Mouse (Mus musculus) B cell, adult 2 months (primary cell): ENCODE measurements around the gene Xcr1.

Source experiments
- DNase-seq, 2 experiments: peaks; one replicate each; pipeline ENCODE4 v3.0.0; 2022

Gene Xcr1

DNA sequence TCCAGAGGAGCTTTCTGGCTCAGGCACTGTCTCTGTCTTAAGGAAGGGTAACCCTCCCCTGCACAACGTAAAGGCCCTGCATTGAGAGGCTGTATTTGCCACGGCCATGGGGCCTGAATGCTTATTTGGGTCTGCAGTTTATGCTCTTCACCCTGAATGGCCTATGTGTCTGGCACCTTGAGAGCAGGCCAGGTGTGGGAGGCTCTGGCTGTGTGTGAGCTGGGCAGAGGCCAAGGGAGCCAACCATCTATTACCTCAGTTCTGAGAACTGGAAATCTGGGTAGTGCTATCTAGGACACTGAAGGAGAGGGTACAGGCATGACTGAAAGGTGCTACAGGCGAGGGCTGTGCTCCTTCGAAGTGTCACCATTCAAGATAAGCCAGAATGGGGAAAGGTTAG, 47.0 kb downstream of the Xcr1 start:
- no peak for DNase-seq

DNA sequence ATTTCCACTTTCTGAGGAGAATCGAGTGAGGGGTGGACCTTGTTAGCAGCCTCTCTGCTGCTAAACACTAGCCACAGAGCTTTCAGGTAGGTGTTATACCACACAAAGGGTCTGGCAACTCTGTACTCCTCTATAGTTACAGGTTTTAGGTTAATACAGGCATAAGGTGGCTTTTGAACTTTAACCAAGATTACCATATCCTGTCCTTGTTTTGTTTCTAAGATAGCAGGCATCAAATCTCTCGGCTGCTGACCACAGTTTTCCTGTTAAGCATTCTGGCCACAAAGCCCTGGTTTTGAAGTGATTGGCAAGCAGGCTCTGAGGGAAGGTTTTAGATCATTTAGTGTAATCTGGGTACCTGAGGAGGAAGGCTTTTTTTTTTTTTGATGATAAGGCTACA, 47.5 kb downstream of the Xcr1 start:
- no peak for DNase-seq

DNA sequence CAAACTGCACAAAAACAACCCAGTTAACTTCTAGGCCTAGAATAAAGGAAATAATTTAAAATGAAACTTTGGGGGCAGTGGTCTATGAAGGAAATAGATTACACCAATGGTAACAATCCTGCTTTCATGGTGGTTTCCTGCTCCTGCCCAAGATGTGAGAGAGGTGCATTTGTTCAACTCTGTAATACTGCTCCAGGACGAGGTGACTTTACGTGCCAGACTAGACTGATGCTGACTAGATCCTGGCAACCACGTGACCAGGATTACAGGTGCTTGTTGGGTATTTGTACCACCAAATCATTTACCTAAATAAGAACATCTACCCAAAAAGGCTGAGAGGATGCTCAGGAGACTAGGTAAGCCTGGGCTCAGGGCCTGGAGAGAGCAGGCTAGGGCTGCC, 50.0 kb downstream of the Xcr1 start:
- no peak for DNase-seq

DNA sequence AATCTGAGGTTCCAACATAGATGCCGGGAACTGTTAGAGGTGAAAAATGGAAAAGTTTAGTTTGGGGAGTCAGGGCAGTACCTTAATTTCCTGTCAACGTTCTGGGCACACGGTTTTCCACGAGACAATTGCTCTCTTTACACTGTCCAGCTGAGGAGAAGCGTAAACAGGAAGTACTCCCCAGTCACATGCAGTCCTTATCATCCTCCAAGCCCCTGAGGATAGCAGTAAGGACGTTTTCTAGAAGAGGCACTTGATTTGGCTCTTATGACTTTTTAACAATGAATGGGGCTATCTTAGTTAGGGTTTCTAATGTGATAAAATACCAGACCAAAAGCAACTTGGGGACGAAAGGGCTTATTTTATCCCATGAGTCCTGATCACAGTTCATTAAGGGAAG, 53.2 kb downstream of the Xcr1 start:
- no peak for DNase-seq

DNA sequence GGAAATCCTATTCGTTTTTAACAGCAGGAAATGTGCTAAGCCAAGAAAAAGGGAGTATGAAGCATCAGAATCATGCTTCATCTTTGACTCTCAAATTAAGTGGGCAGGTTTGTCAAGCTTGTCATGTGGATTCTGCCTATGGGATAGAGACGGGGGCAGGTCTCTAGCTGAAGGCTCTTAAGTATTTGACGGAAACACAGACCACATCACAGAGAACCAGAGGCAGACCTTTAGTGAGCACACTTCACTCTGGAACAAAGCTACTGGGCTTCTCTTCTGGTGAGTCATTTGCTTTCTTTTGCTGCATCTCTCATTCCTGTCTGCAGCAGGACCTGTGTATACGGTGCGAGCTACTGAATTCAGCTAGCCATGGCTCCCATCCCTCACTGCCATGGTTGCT, 55.6 kb downstream of the Xcr1 start, which contains the start of gene Cxcr6:
TSS of gene Cxcr6 (plus strand) at position 209 of the 400 bp plus-strand sequence.
- no peak for DNase-seq

DNA sequence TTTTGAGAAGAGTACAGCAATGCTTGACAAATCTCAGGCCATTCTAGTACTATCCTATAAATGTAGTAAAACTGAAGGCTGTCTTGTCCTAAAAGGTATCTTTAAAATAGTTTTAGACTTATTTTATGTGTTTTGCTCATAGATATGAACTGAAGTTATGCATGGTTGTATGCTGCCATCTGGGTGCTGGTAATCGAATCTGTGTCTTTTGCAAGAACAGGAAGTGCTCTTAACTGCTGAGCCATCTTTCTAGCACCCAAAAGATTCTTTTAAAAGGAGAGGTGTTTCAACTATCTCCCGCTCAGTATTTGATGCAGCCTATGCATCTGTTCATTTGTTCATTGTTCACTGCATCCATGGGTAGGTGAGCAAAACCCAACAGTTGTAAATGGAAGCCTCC, 56.6 kb downstream of the Xcr1 start:
- DNase-seq: no peak

DNA sequence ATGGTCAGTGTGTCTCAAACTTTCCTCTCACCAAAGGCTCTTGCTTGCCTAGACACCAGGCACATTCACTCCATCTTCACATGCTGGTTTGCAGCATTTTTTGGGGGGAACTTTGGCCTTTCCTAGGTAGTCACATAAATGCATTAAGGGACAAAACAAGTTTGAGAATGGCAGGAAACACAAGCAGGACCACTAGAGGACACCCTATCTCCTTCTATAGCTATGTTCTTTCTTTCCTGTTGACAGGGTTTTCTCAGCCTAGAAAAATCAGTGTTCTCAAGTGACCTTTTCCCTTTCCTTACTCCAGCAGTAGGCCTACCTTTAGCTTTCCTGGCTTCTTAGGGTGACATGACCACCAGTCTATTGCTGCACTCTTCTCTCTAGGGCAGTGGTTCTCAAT, 58.9 kb downstream of the Xcr1 start:
- DNase-seq: no peak

DNA sequence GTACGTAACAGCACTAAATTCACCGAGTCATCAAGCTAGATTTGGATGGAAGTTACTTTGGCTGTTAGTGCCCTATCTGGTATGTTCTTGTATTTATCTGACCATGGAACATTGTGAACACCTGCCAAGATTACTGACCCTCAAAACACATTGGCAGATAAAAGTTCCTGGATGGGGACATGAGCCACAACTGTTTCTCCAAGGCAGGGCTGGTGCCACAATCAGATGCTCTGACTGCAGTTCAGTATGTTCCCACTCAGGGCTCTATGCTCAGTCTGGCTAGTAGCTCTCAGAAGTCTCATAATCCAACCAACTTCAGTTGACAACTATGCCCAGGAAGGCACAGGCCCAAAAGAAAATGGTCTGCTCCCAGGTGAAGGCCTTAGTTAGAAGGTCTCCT, 59.4 kb downstream of the Xcr1 start:
- no peak for DNase-seq
